Mouse (Mus musculus) G1E-ER4 (cell line): ENCODE measurements around the gene Ube2j1. TPM values are rescaled to one million over a fixed set of nuclear protein-coding genes. Genes with fewer than 3 reads are reported as not detected.

Experiments
- GATA1 ChIP-seq: IDR thresholded peaks from one replicate; pipeline ENCODE4 v1.8.0; 2012; ENCODE audit warnings: low read length, inconsistent platforms
- polyA plus RNA-seq: library from polyadenylated mRNA; stranded (reverse); fragments of >175 nt; gene quantifications from 2 replicates; pipeline ENCODE4 v1.2.3, GENCODE M21; 2012

Ube2j1 gene
- 29.1 and 33.2 TPM in 2 replicates for polyA plus RNA-seq

- TF ChIP-seq GATA1 = no peak
Observed at GRCm38 (mm10) chr4:33031195-33031960, at the start of gene Ube2j1. Gene Ube2j1, plus strand, starts transcription at chr4:33031416.

- no peak for TF ChIP-seq GATA1
Observed at GRCm38 (mm10) chr4:32981617-32982016, 49.6 kb upstream of the Ube2j1 start.

GRCm38 (mm10) chr4:32982041-32982715 is 49.0 kb upstream of the Ube2j1 start:
- TF ChIP-seq GATA1 = no peak

- TF ChIP-seq GATA1 = no peak
Observed at GRCm38 (mm10) chr4:32982716-32983175, 48.5 kb upstream of the Ube2j1 start, which contains the start of gene Rragd. Gene Rragd, plus strand, starts transcription at chr4:32983037.

- TF ChIP-seq GATA1 = no peak
Observed at GRCm38 (mm10) chr4:32983176-32984155, 47.8 kb upstream of the Ube2j1 start.

GRCm38 (mm10) chr4:32984242-32984641 is 47.0 kb upstream of the Ube2j1 start:
- no peak for TF ChIP-seq GATA1

- TF ChIP-seq GATA1 = no peak
Observed at GRCm38 (mm10) chr4:32984801-32985675, 46.2 kb upstream of the Ube2j1 start.

GRCm38 (mm10) chr4:32985684-32986083 is 45.5 kb upstream of the Ube2j1 start:
- TF ChIP-seq GATA1 = no peak

- no peak for TF ChIP-seq GATA1
Observed at GRCm38 (mm10) chr4:32987006-32987405, 44.2 kb upstream of the Ube2j1 start.

GRCm38 (mm10) chr4:32989346-32989745 is 41.9 kb upstream of the Ube2j1 start:
- no peak for TF ChIP-seq GATA1

GRCm38 (mm10) chr4:32994168-32994567 is 37.0 kb upstream of the Ube2j1 start:
- TF ChIP-seq GATA1 = no peak

GRCm38 (mm10) chr4:32996083-32996482 is 35.1 kb upstream of the Ube2j1 start:
- no peak for TF ChIP-seq GATA1

GRCm38 (mm10) chr4:32997571-32997970 is 33.6 kb upstream of the Ube2j1 start:
- no peak for TF ChIP-seq GATA1

- no peak for TF ChIP-seq GATA1
Observed at GRCm38 (mm10) chr4:32998996-32999395, 32.2 kb upstream of the Ube2j1 start.
